ENCODE assay signal across 8 mouse cellular contexts in the genomic region with DNA sequence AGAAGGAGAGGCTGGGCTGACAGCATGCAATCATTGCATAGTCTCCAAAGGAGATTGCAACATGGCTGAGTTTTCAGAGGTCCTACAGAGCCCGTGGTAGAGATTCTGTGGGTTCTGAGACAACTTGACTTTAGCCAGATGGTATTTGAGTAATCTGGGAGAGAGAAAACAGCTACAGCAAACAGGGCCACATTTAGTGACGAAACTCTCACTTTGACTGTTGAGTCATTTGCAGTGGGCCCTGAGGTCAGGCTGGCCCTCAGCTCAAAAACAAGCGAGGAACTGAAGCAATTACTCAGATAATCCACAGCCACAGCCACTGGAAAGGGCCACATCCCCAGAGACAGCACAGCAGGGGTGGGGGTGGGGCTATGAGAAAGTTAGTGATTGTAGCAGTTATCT.
DNase-seq lines count a peak whose midpoint lies in the region; ATAC-seq and TF ChIP-seq lines count a peak whose summit lies in the region.
"Had no signal": no experiment of that assay in that cellular context is flagged by ENCODE, and none has a peak within 500 bp of the region (broad histone marks: within the 10 kb centered on the region; RNA-seq: fewer than 3 reads in every experiment).

No protein-coding gene starts in this region.

- H3K4me1 ChIP-seq in MEL (ENCODE audit: control insufficient read depth in 1 of 2, insufficient read depth in 2 of 2, low read length in 2 of 2), result peaks cover 7 to 17% of the 10 kb centered on the region in 2 experiments
- peaks cover 18% of the 10 kb centered on the region for H3K4me1 ChIP-seq in liver, embryonic 16.5 days (ENCODE audit: control insufficient read depth, low read depth, low read length)
- no peaks in the 10 kb centered on the region for H3K4me1 ChIP-seq in hindbrain, postnatal 0 days (ENCODE audit: insufficient read depth, low read length)

- no peak overlapping the region for H3K27ac ChIP-seq in MEL (ENCODE audit: control insufficient read depth, low read depth, low read length)
- peak overlapping the region; percentile 24 for H3K27ac ChIP-seq in liver, embryonic 16.5 days (ENCODE audit: low read length)
- no peak overlapping the region for H3K27ac ChIP-seq in hindbrain, postnatal 0 days

- no peaks in the 10 kb centered on the region for H3K9me3 ChIP-seq in MEL (replicated peaks; ENCODE audit: insufficient read depth, low read length)
- H3K9me3 ChIP-seq in liver, embryonic 16.5 days (replicated peaks; ENCODE audit: control insufficient read depth, low read length), result no peaks in the 10 kb centered on the region
- no peaks in the 10 kb centered on the region for H3K9me3 ChIP-seq in hindbrain, postnatal 0 days (ENCODE audit: low read length)

- no peaks in the 10 kb centered on the region for H3K27me3 ChIP-seq in MEL (ENCODE audit: control insufficient read depth in 1 of 2, insufficient read depth in 2 of 2, low read length in 2 of 2)
- peaks cover 6% of the 10 kb centered on the region for H3K27me3 ChIP-seq in liver, embryonic 16.5 days (ENCODE audit: control insufficient read depth, insufficient read depth, low read depth, low read length)
- no peaks in the 10 kb centered on the region for H3K27me3 ChIP-seq in hindbrain, postnatal 0 days (ENCODE audit: insufficient read depth, low read length)

- H3K4me3 ChIP-seq in MEL (ENCODE audit: control insufficient read depth in 1 of 2, insufficient read depth in 1 of 2, low read depth in 2 of 2, low read length in 2 of 2), result no peak overlapping the region; a peak in 1 of 4 replicates
- H3K4me3 ChIP-seq in liver, embryonic 16.5 days (ENCODE audit: low read depth, low read length), result no peak overlapping the region
- no peak overlapping the region for H3K4me3 ChIP-seq in hindbrain, postnatal 0 days (ENCODE audit: low read length)

- H3K36me3 ChIP-seq in MEL (ENCODE audit: control insufficient read depth in 1 of 2, insufficient read depth in 2 of 2, low read length in 2 of 2), result peaks cover 0 to 10% of the 10 kb centered on the region in 2 experiments; a peak in 2 of 4 replicates
- H3K36me3 ChIP-seq in liver, embryonic 16.5 days (ENCODE audit: control insufficient read depth, insufficient read depth), result no peaks in the 10 kb centered on the region
- H3K36me3 ChIP-seq in hindbrain, postnatal 0 days (ENCODE audit: insufficient read depth, low read length), result no peaks in the 10 kb centered on the region

- H3K79me2 ChIP-seq in MEL (ENCODE audit: control insufficient read depth, insufficient read depth, low read length, poor library complexity), result no peaks in the 10 kb centered on the region

- 11% methylated on average over 3 of the region's 3 CpGs for whole genome bisulfite sequencing in liver, embryonic 16.5 days (ENCODE audit: insufficient replicate concordance)
- 64% methylated on average over 3 of the region's 3 CpGs for WGBS in hindbrain, postnatal 0 days

- no peak for TF ChIP-seq POLR2A in MEL (IDR thresholded peaks at IDR 0.05; ENCODE audit: control insufficient read depth in 1 of 2, insufficient read depth in 1 of 2, low read depth in 1 of 2, low read length in 2 of 2, poor library complexity in 1 of 2)

- TF ChIP-seq CTCF in MEL (IDR thresholded peaks at IDR 0.05 in 2 of 3, conservative IDR thresholded peaks at IDR 0.05 in 1 of 3; ENCODE audit: control insufficient read depth in 1 of 3, insufficient read depth in 1 of 3, low read depth in 2 of 3, low read length in 3 of 3, poor library complexity in 1 of 3, severe bottlenecking in 1 of 3), result no peak
- TF ChIP-seq CTCF in hindbrain, postnatal 0 days (IDR thresholded peaks at IDR 0.05; ENCODE audit: low read depth), result no peak

- peak; percentile 14; the same call in 1 of the 2 replicates for ATAC-seq in liver, embryonic 16.5 days (ENCODE audit: low read depth)
- no peak for ATAC-seq in hindbrain, postnatal 0 days

- no peak overlapping the region; the same call in 1 of the 2 replicates for H3K4me2 ChIP-seq in liver, embryonic 16.5 days (ENCODE audit: low read depth, low read length)
- no peak overlapping the region for H3K4me2 ChIP-seq in hindbrain, postnatal 0 days (ENCODE audit: low read depth, low read length)

- DNase-seq in 416B (ENCODE audit: low read depth) (peak; percentile 87), MEL (ENCODE audit: low read depth, low spot score) (peak; percentile 22)
- peak; percentile 55 for DNase-seq in heart, adult 8-10 months (ENCODE audit: low spot score)
- DNase-seq in frontal cortex, postnatal 14 days (ENCODE audit: low spot score in 2 of 2), result no peak
- DNase-seq in hindbrain, postnatal 0 days (ENCODE audit: low spot score), result no peak
- no peak for DNase-seq in frontal cortex, postnatal 25 days (ENCODE audit: low spot score in 2 of 2)
- DNase-seq: right cerebral cortex, postnatal 25 days had no signal

- no peak for TF ChIP-seq RAD21 in MEL (IDR thresholded peaks at IDR 0.05; ENCODE audit: low read depth, low read length)

- TF ChIP-seq EP300 in MEL (IDR thresholded peaks at IDR 0.05; ENCODE audit: low read depth in 1 of 2, low read length in 2 of 2), result no peak

- no peak overlapping the region for H3K9ac ChIP-seq in MEL (ENCODE audit: control insufficient read depth, low read depth, low read length, poor library complexity, severe bottlenecking)
- H3K9ac ChIP-seq in liver, embryonic 16.5 days (ENCODE audit: low read depth, low read length), result no peak overlapping the region
- no peak overlapping the region for H3K9ac ChIP-seq in hindbrain, postnatal 0 days (replicated peaks; ENCODE audit: low read length)

TF ChIP-seq in MEL, 35 proteins besides CTCF, POLR2A, EP300 and RAD21:
- TF ChIP-seq MYC (IDR thresholded peaks at IDR 0.05; ENCODE audit: low read depth, low read length) (no peak), UBTF (IDR thresholded peaks at IDR 0.05; ENCODE audit: borderline replicate concordance, insufficient read depth, low read depth, low read length) (no peak), BHLHE40 (IDR thresholded peaks at IDR 0.05; ENCODE audit: borderline replicate concordance, low read depth, low read length) (no peak), ELF1 (IDR thresholded peaks at IDR 0.05; ENCODE audit: low read depth, low read length) (no peak), HCFC1 (IDR thresholded peaks at IDR 0.05; ENCODE audit: low read depth, low read length) (no peak), RCOR1 (IDR thresholded peaks at IDR 0.05; ENCODE audit: low read depth, low read length) (no peak), MAX (IDR thresholded peaks at IDR 0.05; ENCODE audit: low read length) (no peak), POLR2AphosphoS5 (IDR thresholded peaks at IDR 0.05; ENCODE audit: borderline replicate concordance, low read depth, low read length) (no peak), MAFK (IDR thresholded peaks at IDR 0.05; ENCODE audit: borderline replicate concordance, low read depth, low read length) (no peak)

Comparison
In these comparisons a context has a peak if more than half of its experiments do, and no peak if none do; other contexts are left out.
1. DNase-seq: peak in 416B (single experiment), MEL (single experiment) and heart, adult 8-10 months (single experiment); none in frontal cortex, postnatal 14 days (0 of 2), hindbrain, postnatal 0 days (single experiment) and frontal cortex, postnatal 25 days (0 of 2).